Mouse (Mus musculus) limb, embryonic 15.5 days (tissue): Measurements from ENCODE around the gene Carhsp1. TPM values are rescaled to one million over a fixed set of nuclear protein-coding genes. Genes with fewer than 3 reads are reported as not detected.

Experiments
- ATAC-seq: fragments of 200-750 bp; cut with Nextera tagmentation; 2 replicates; pipeline ENCODE4 v1.8.0; 2017; ENCODE audit warnings: low read depth, moderate TSS enrichment; ENCODE audit not compliant: insufficient number of reproducible peaks, low FRiP score, low TSS enrichment
- H3K27ac ChIP-seq: fragments of 300-500 bp; sonication (generic); 2 replicates; pipeline ENCODE4 v1.5.1; 2015; ENCODE audit warnings: moderate library complexity, mild to moderate bottlenecking, inconsistent platforms
- H3K27me3 ChIP-seq: fragments of 300-500 bp; sonication (generic); 2 replicates; pipeline ENCODE4 v1.6.1; 2015; ENCODE audit warnings: inconsistent platforms
- H3K36me3 ChIP-seq: fragments of 300-500 bp; sonication (generic); 2 replicates; pipeline ENCODE4 v1.6.1; 2015; ENCODE audit warnings: inconsistent platforms
- H3K4me1 ChIP-seq: fragments of 300-500 bp; sonication (generic); 2 replicates; pipeline ENCODE4 v1.6.1; 2015; ENCODE audit warnings: inconsistent platforms
- H3K4me2 ChIP-seq: fragments of 300-500 bp; sonication (generic); 2 replicates; pipeline ENCODE4 v1.6.1; 2015; ENCODE audit warnings: mild to moderate bottlenecking, inconsistent platforms
- H3K4me3 ChIP-seq: fragments of 300-500 bp; sonication (generic); 2 replicates; pipeline ENCODE4 v1.5.1; 2015; ENCODE audit warnings: mild to moderate bottlenecking, inconsistent platforms
- H3K9ac ChIP-seq: fragments of 300-500 bp; sonication (generic); 2 replicates; pipeline ENCODE4 v1.6.1; 2015; ENCODE audit warnings: inconsistent platforms
- H3K9me3 ChIP-seq: fragments of 300-500 bp; sonication (generic); 2 replicates; pipeline ENCODE4 v1.6.1; 2016; ENCODE audit warnings: inconsistent platforms
- WGBS: fragments of 180-500 bp; shearing (Covaris S2); methylation state at CpG from one replicate; pipeline ENCODE4 v1.1.7; 2015; 5-methylcytosine and 5-hydroxymethylcytosine counted together
- polyA plus RNA-seq: library from polyadenylated mRNA; unstranded; fragments of >200 nt; fragmentation: Nextera tagmentation; extraction: Ambion mirVana; gene quantifications from 2 replicates; pipeline ENCODE4 v1.2.1, GENCODE M21; 2015

The Carhsp1 gene
- polyA plus RNA-seq, 1 experiment from 2014 or later, result 85.1 TPM

- Histone ChIP-seq H3K27me3 (no peaks in the 10 kb centered on the region), H3K4me3 (peak overlapping the region; percentile 89), H3K36me3 (peaks cover 46% of the 10 kb centered on the region), H3K9ac (peak overlapping the region; percentile 66), H3K4me2 (peak overlapping the region; percentile 78), H3K27ac (peak overlapping the region; percentile 93), H3K4me1 (peaks cover 23% of the 10 kb centered on the region), H3K9me3 (no peaks in the 10 kb centered on the region)
- peak; percentile 16; the same call in 1 of the 2 replicates for ATAC-seq
- under 1% methylated on average over 13 of the region's 13 CpGs for WGBS
These were observed 35.1 kb downstream of the Carhsp1 start for GRCm38 (mm10) chr16:8636867-8637216.

- no peak for ATAC-seq
- Histone ChIP-seq H3K9me3 (no peaks in the 10 kb centered on the region), H3K27me3 (no peaks in the 10 kb centered on the region), H3K9ac (no peak overlapping the region), H3K4me3 (no peak overlapping the region), H3K4me1 (peaks cover 10% of the 10 kb centered on the region), H3K4me2 (no peak overlapping the region), H3K36me3 (peaks cover 42% of the 10 kb centered on the region), H3K27ac (no peak overlapping the region)
- WGBS, result 88% methylated on average over 5 of the region's 5 CpGs
These were observed 40.5 kb downstream of the Carhsp1 start for GRCm38 (mm10) chr16:8631428-8631827.

DNA sequence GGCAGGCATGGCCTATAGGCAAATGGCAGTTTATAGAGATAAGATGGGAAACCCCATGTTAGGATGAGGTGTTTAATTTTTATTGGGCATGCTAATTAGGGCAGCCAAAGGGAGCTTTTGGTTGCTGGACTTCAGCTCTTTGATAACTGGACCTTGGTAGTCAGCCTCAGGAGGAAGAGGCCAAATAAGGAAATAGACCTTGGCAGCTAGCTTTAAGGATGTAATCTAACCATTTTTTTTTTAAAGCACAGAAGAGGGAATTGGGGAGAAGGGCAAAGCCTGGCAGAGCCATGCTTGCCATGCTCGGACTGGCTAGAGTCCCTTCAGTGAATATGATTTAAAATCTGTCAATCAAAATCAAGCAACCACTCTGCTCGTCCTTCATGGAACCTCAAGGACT, 41.5 kb downstream of the Carhsp1 start:
- no peak for ATAC-seq
- Histone ChIP-seq H3K27ac (no peak overlapping the region), H3K9ac (no peak overlapping the region), H3K36me3 (peaks cover 36% of the 10 kb centered on the region), H3K9me3 (no peaks in the 10 kb centered on the region), H3K4me3 (no peak overlapping the region), H3K27me3 (no peaks in the 10 kb centered on the region), H3K4me1 (no peaks in the 10 kb centered on the region), H3K4me2 (no peak overlapping the region)
- WGBS, result 84% methylated on average over 2 of the region's 2 CpGs

GRCm38 (mm10) chr16:8620315-8621115, 51.4 kb downstream of the Carhsp1 start:
- no peak for ATAC-seq
- H3K4me1 ChIP-seq, result 0 out of 2 replicates have a peak, but pooled peaks cover 2% of the 10 kb centered on the region
- no peaks in the 10 kb centered on the region for H3K9me3 ChIP-seq
- peaks cover 8% of the 10 kb centered on the region for H3K36me3 ChIP-seq
- no peak overlapping the region for H3K4me2 ChIP-seq
- WGBS, result 72% methylated on average over 16 of the region's 16 CpGs
- H3K4me3 ChIP-seq, result no peak overlapping the region
- no peaks in the 10 kb centered on the region for H3K27me3 ChIP-seq
- no peak overlapping the region for H3K9ac ChIP-seq
- 0 out of 2 replicates have a peak overlapping the region, but pooled peaks have one; percentile 6 for H3K27ac ChIP-seq

- Histone ChIP-seq H3K27me3 (no peaks in the 10 kb centered on the region), H3K4me3 (no peak overlapping the region), H3K27ac (no peak overlapping the region), H3K9ac (no peak overlapping the region), H3K36me3 (peaks cover 8% of the 10 kb centered on the region), H3K4me2 (no peak overlapping the region), H3K4me1 (0 out of 2 replicates have a peak, but pooled peaks cover 2% of the 10 kb centered on the region), H3K9me3 (no peaks in the 10 kb centered on the region)
- 49% methylated on average over 10 of the region's 10 CpGs for WGBS
- no peak for ATAC-seq
These were observed 52.2 kb downstream of the Carhsp1 start for GRCm38 (mm10) chr16:8619659-8620314.

GRCm38 (mm10) chr16:8613447-8613846, 58.5 kb downstream of the Carhsp1 start:
- no peak overlapping the region for H3K9ac ChIP-seq
- 83% methylated on average over 3 of the region's 3 CpGs for WGBS

GRCm38 (mm10) chr16:8613039-8613438, 58.9 kb downstream of the Carhsp1 start:
- H3K9ac ChIP-seq, result no peak overlapping the region
- no peaks in the 10 kb centered on the region for H3K9me3 ChIP-seq
- ATAC-seq, result no peak
- no peaks in the 10 kb centered on the region for H3K4me1 ChIP-seq
- no peak overlapping the region for H3K4me2 ChIP-seq
- H3K4me3 ChIP-seq, result no peak overlapping the region
- H3K27ac ChIP-seq, result no peak overlapping the region
- H3K27me3 ChIP-seq, result no peaks in the 10 kb centered on the region
- H3K36me3 ChIP-seq, result peaks cover 33% of the 10 kb centered on the region; the same call in 1 of the 2 replicates
- 79% methylated on average over 4 of the region's 4 CpGs for WGBS

More at GRCm38 (mm10) chr16:8613447-8613846, 58.5 kb downstream of the Carhsp1 start:
- Histone ChIP-seq H3K4me2 (no peak overlapping the region), H3K9me3 (no peaks in the 10 kb centered on the region), H3K4me1 (no peaks in the 10 kb centered on the region), H3K27ac (no peak overlapping the region), H3K27me3 (no peaks in the 10 kb centered on the region), H3K4me3 (no peak overlapping the region), H3K36me3 (peaks cover 33% of the 10 kb centered on the region; the same call in 1 of the 2 replicates)
- no peak for ATAC-seq

- no peak overlapping the region for H3K27ac ChIP-seq
- peaks cover 33% of the 10 kb centered on the region; the same call in 1 of the 2 replicates for H3K36me3 ChIP-seq
- no peaks in the 10 kb centered on the region for H3K9me3 ChIP-seq
- no peaks in the 10 kb centered on the region for H3K27me3 ChIP-seq
- no peak for ATAC-seq
- no peak overlapping the region for H3K9ac ChIP-seq
- WGBS, result 86% methylated on average over 8 of the region's 8 CpGs
- H3K4me2 ChIP-seq, result no peak overlapping the region
- no peaks in the 10 kb centered on the region for H3K4me1 ChIP-seq
- no peak overlapping the region for H3K4me3 ChIP-seq
These were observed 59.5 kb downstream of the Carhsp1 start for GRCm38 (mm10) chr16:8612214-8613005.

DNA sequence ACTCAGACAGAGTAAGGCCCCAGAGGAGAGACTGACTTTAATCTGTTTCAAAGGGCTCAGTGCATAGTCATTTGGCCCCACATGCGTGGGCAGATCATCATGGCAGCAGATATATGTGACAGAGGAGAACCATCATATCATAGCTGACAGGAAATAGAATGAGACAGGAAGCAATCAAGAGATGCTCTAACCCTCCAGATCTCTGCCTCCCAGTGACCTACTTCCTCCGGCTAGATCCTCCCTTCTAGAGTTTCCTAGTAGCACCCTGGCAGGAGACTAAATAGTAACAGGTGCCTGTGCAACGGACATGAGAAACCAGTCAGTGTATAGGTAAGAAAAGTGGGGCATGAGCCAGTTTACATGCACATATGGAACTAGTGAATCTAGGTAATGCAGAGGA, 61.6 kb downstream of the Carhsp1 start:
- H3K9ac ChIP-seq, result no peak overlapping the region
- no peak for ATAC-seq

More for the DNA sequence above, 61.6 kb downstream of the Carhsp1 start:
- Histone ChIP-seq H3K36me3 (peaks cover 32% of the 10 kb centered on the region; the same call in 1 of the 2 replicates), H3K9me3 (no peaks in the 10 kb centered on the region), H3K4me2 (no peak overlapping the region), H3K4me1 (no peaks in the 10 kb centered on the region), H3K27ac (no peak overlapping the region), H3K27me3 (no peaks in the 10 kb centered on the region), H3K4me3 (no peak overlapping the region)
- WGBS, result 57% methylated on average over 3 of the region's 3 CpGs
